Mouse (Mus musculus) limb, embryonic 12.5 days (tissue): ENCODE measurements around the gene Klhl5. TPM values are rescaled to one million over a fixed set of nuclear protein-coding genes. Genes with fewer than 3 reads are reported as not detected.

Experiments used
- ATAC-seq: fragments of 200-750 bp; cut with Nextera tagmentation; 2 replicates; pipeline ENCODE4 v1.8.0; 2017; ENCODE audit warnings: low read depth, moderate TSS enrichment; ENCODE audit not compliant: insufficient number of reproducible peaks, insufficient read depth, low FRiP score, low TSS enrichment
- H3K27ac ChIP-seq: fragments of 300-500 bp; sonication (generic); 2 replicates; pipeline ENCODE4 v1.5.1; 2016; ENCODE audit warnings: mild to moderate bottlenecking, moderate library complexity
- H3K27me3 ChIP-seq: fragments of 300-500 bp; sonication (generic); 2 replicates; pipeline ENCODE4 v1.6.1; 2016; ENCODE audit warnings: mild to moderate bottlenecking, moderate library complexity
- H3K36me3 ChIP-seq: fragments of 300-500 bp; sonication (generic); 2 replicates; pipeline ENCODE4 v1.6.1; 2016; ENCODE audit warnings: mild to moderate bottlenecking, moderate library complexity
- H3K4me1 ChIP-seq: fragments of 300-500 bp; sonication (generic); replicated peaks from 2 replicates; pipeline ENCODE4 v1.6.1; 2016
- H3K4me2 ChIP-seq: fragments of 300-500 bp; sonication (generic); 2 replicates; pipeline ENCODE4 v1.6.1; 2016; ENCODE audit warnings: mild to moderate bottlenecking, moderate library complexity
- H3K4me3 ChIP-seq: fragments of 300-500 bp; sonication (generic); replicated peaks from 2 replicates; pipeline ENCODE4 v1.5.1; 2016; ENCODE audit warnings: mild to moderate bottlenecking
- H3K9ac ChIP-seq: fragments of 300-500 bp; sonication (generic); replicated peaks from 2 replicates; pipeline ENCODE4 v1.6.1; 2016; ENCODE audit warnings: mild to moderate bottlenecking, moderate library complexity
- H3K9me3 ChIP-seq: fragments of 300-500 bp; sonication (generic); 2 replicates; pipeline ENCODE4 v1.6.1; 2016; ENCODE audit warnings: mild to moderate bottlenecking, moderate library complexity
- WGBS: fragments of 180-500 bp; shearing (Covaris S2); methylation state at CpG from one replicate; pipeline ENCODE4 v1.1.7; 2016; 5-methylcytosine and 5-hydroxymethylcytosine counted together
- polyA plus RNA-seq: library from polyadenylated mRNA; unstranded; fragments of >200 nt; fragmentation: Nextera tagmentation; extraction: Ambion mirVana; gene quantifications from 2 replicates; pipeline ENCODE4 v1.2.1, GENCODE M21; 2016

The Klhl5 gene
- polyA plus RNA-seq, 1 experiment from 2014 or later: 24.8 TPM

DNA sequence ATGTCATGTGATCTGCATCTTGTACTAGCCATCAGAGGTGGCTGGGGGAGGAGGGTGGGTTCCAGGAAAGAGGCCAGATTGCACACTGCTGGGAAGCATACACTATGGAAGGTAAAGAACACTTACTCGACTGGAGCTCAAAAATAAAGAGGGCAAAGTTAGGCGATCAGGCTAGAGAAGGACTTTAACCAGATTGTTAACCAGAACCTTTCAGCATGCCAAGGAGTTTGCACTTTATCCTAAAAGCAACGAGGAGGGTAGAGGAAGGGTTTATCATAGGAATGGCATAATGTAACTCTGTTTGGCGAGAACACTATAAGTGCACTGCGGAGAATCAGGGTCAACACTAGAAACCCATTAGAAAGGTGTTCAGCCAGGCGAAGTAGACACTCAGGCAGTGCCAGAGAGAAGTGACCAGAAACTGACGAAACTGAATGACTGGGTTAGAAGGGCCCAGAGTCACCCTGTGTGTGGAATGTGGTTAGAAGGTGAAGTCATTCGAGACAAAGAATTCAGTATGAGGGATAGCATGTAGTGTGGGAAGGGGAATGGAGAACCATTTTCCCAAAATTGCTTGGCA lies 43.1 kb downstream of the Klhl5 start:
- no peaks in the 10 kb centered on the region for H3K9me3 ChIP-seq
- no peak overlapping the region for H3K9ac ChIP-seq
- H3K4me3 ChIP-seq: no peak overlapping the region
- peaks cover 4% of the 10 kb centered on the region for H3K4me1 ChIP-seq
- peaks cover 23% of the 10 kb centered on the region for H3K36me3 ChIP-seq
- ATAC-seq: no peak
- no peaks in the 10 kb centered on the region for H3K27me3 ChIP-seq
- no peak overlapping the region for H3K4me2 ChIP-seq
- WGBS: 86% methylated on average over 8 of the region's 8 CpGs
- no peak overlapping the region for H3K27ac ChIP-seq

DNA sequence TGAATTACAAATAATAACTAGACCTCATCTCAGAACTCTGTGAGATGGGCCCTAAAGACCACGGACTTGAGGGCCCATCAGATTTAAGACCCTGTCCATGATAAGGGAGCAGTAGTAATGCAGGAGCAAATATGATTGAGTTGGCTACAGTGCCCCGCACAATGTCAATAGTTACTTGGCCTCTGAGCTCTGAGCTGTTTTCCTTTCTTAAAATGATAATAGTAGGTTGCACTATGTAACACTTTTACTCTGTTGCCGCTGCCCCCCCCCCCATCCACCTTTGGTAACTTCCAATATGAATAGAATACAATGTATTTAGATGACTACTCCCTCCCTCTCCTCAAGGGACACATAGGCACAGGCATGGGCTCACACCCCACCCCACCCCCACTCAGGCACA lies 43.9 kb downstream of the Klhl5 start:
- Histone ChIP-seq H3K9me3 (no peaks in the 10 kb centered on the region), H3K4me3 (no peak overlapping the region), H3K4me2 (no peak overlapping the region), H3K9ac (no peak overlapping the region), H3K36me3 (peaks cover 26% of the 10 kb centered on the region), H3K27me3 (no peaks in the 10 kb centered on the region), H3K27ac (no peak overlapping the region), H3K4me1 (peaks cover 4% of the 10 kb centered on the region)
- ATAC-seq: no peak
- WGBS: 89% methylated on average over 3 of the region's 3 CpGs

DNA sequence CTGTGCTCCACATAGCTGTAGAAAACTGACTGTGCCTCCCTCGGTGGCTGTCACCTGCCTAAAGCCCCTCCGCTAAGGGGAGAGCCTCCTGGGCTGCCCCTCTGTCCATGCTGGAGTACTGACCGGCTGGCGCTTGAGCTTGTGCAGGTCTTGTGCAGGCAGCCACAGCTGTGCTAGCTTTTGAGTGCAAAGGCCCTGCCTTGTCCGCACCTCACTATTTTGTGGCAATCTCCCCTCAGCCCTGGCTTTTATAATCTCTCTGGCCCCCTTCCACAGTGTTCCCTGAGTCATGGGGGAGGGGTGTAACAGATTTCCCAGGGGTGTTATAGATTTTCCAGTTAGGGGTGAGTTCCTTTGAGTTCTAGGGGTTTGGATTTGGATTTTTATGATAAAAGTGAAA lies 44.4 kb downstream of the Klhl5 start:
- 75% methylated on average over 5 of the region's 5 CpGs for WGBS
- H3K27me3 ChIP-seq: no peaks in the 10 kb centered on the region

DNA sequence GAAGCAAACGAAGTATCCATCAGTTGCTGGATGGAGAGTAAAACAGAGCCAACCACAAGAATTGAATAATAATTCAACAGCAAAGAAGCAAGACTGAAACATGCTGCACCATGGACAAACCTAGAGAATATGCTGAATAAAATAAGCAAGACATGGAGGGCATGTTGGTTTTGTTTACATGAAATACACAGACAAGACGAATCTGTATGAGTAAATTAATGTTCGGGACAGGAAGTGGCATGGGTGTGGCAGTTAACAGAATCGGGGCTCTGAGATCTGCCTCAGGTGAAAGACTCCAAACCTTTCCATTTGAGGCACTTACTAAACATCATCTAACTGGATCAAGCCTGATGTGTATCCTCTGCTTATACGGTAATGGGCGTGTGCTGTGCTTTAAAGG lies 46.9 kb downstream of the Klhl5 start:
- Histone ChIP-seq H3K36me3 (peaks cover 25% of the 10 kb centered on the region), H3K9me3 (no peaks in the 10 kb centered on the region), H3K27ac (no peak overlapping the region), H3K9ac (no peak overlapping the region), H3K4me3 (no peak overlapping the region), H3K27me3 (no peaks in the 10 kb centered on the region), H3K4me1 (peaks cover 4% of the 10 kb centered on the region), H3K4me2 (no peak overlapping the region)
- WGBS: 89% methylated on average over 6 of the region's 6 CpGs
- no peak for ATAC-seq

More for the DNA sequence above, 44.4 kb downstream of the Klhl5 start:
- Histone ChIP-seq H3K27ac (no peak overlapping the region), H3K9ac (no peak overlapping the region), H3K4me3 (no peak overlapping the region), H3K4me2 (no peak overlapping the region), H3K9me3 (no peaks in the 10 kb centered on the region), H3K36me3 (peaks cover 30% of the 10 kb centered on the region), H3K4me1 (peaks cover 4% of the 10 kb centered on the region)
- no peak for ATAC-seq

DNA sequence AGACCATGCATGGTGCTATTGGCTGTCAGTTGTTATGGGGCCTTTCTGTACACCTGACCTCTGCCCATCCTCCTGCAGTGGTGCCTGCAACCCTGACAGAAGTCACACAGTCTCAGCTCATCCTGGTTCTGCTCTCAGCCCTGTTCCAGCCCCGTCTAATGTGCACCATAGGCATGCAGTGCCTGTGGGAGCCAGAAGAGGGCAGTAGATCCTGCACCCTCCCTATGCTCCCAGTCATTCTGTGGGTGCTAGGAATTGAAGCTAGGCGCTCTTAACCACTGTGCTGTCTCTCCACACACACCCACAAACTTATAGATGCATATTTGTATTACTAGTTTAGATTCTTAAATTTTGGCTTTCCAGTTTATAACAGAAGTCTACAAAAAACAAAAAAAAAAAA lies 49.5 kb downstream of the Klhl5 start:
- Histone ChIP-seq H3K9ac (no peak overlapping the region), H3K36me3 (peaks cover 25% of the 10 kb centered on the region; the same call in 1 of the 2 replicates), H3K4me1 (peaks cover under 1% of the 10 kb centered on the region), H3K9me3 (no peaks in the 10 kb centered on the region), H3K27me3 (no peaks in the 10 kb centered on the region), H3K4me2 (no peak overlapping the region), H3K27ac (no peak overlapping the region), H3K4me3 (no peak overlapping the region)
- ATAC-seq: no peak
- 74% methylated on average over 2 of the region's 2 CpGs for WGBS

DNA sequence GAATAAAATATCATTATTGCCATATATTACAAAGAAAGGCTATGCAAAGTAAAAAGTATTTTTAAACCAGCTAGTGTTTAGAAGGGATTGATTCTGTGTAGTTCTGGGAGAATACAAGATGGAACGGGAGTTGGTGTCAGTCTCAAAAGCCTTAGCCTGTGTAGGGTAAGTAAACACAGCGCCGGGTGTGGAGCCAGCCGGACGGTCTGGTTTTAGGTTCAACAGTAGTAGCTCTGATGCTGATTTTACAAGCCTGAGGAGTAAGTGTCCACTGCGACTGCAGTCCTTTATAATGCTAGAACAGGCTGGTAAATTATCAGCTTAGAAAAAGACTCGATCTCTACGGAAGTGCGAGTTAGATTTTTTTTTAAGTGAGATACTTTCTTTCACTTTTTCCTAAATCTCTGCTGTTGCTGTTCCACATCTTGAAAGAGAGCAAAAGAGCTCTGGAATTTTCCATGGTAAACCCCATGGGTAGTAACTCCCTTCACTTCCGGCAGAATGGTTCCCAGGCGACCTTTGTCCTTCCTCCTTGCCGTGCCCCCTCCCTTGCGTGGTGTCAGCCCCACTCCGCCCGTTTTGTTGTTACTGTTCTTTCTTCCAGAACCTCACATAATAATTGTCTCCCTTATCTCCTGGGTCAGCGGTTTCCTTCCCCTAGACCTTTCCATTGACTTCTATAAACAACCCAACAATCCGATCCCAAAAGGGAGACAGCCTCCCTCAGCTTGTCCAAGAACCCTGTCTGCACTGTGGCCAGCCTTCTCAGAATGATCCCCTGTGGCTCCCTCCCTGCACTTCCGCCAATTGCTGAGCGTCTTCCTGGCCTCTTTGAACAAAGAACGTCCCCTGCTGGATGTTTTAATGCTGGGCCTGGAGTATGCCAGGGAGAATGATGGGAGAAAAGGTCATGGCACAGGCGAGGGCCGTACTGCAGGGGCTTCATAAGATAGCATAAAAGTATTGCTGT lies 50.4 kb downstream of the Klhl5 start:
- H3K4me1 ChIP-seq: peaks cover 2% of the 10 kb centered on the region; the same call in 1 of the 2 replicates
- H3K36me3 ChIP-seq: peaks cover 27% of the 10 kb centered on the region; the same call in 1 of the 2 replicates
- H3K4me2 ChIP-seq: no peak overlapping the region
- ATAC-seq: no peak
- 77% methylated on average over 22 of the region's 22 CpGs for WGBS
- no peak overlapping the region for H3K27ac ChIP-seq
- H3K27me3 ChIP-seq: no peaks in the 10 kb centered on the region
- no peaks in the 10 kb centered on the region for H3K9me3 ChIP-seq
- no peak overlapping the region for H3K9ac ChIP-seq
- no peak overlapping the region for H3K4me3 ChIP-seq

DNA sequence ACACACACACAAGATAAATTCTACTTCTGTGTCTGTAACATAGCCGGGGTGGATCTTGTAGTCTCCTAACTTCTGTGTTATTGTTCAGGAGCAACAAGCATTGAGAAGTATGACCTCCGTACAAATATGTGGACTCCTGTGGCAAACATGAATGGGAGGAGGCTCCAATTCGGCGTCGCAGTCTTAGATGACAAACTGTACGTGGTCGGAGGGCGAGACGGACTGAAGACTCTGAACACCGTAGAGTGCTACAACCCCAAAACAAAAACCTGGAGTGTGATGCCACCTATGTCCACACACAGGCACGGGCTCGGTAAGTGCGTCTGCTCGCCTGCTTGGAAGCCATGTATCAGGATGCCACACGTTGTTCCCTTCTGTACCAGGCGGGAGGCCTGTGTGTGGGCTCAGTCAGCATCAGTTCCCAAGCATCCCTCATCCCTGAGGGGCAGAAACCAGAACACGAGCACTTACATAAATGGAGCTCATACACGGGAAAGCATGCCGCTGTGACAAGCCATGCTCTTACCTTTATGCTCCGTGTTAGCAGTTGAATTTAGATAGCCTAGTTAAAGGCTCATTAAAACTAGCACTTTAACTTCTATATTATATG lies 51.5 kb downstream of the Klhl5 start:
- no peak for ATAC-seq
- Histone ChIP-seq H3K4me2 (no peak overlapping the region), H3K4me1 (peaks cover 13% of the 10 kb centered on the region; the same call in 1 of the 2 replicates), H3K27ac (no peak overlapping the region), H3K27me3 (no peaks in the 10 kb centered on the region), H3K9ac (no peak overlapping the region), H3K4me3 (no peak overlapping the region), H3K36me3 (peaks cover 31% of the 10 kb centered on the region; the same call in 1 of the 2 replicates), H3K9me3 (no peaks in the 10 kb centered on the region)
- WGBS: 87% methylated on average over 20 of the region's 20 CpGs

DNA sequence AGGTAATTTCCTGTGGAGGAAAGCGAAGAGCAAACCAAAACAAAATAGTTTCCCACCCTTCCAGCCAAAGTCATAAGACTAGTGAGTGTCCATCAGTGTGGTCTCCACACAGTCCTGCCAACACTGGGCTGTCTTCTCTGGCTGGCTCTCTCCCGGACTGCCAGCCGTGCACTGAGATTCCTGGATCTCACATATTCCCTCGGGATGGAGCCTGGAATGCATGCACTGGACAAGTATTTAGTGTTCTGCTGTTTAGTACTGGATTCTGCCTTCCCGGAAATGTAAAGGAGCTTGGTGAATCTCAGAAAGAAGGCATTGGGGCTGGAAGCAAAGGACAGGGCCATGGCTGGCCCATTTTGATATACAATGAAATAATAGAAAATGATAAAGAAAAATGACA lies 55.7 kb downstream of the Klhl5 start:
- Histone ChIP-seq H3K4me3 (no peak overlapping the region), H3K9me3 (no peaks in the 10 kb centered on the region), H3K36me3 (peaks cover 41% of the 10 kb centered on the region), H3K27ac (no peak overlapping the region), H3K4me2 (no peak overlapping the region), H3K4me1 (peaks cover 13% of the 10 kb centered on the region; the same call in 1 of the 2 replicates), H3K27me3 (no peaks in the 10 kb centered on the region), H3K9ac (no peak overlapping the region)
- 70% methylated on average over 5 of the region's 5 CpGs for WGBS
- no peak for ATAC-seq

DNA sequence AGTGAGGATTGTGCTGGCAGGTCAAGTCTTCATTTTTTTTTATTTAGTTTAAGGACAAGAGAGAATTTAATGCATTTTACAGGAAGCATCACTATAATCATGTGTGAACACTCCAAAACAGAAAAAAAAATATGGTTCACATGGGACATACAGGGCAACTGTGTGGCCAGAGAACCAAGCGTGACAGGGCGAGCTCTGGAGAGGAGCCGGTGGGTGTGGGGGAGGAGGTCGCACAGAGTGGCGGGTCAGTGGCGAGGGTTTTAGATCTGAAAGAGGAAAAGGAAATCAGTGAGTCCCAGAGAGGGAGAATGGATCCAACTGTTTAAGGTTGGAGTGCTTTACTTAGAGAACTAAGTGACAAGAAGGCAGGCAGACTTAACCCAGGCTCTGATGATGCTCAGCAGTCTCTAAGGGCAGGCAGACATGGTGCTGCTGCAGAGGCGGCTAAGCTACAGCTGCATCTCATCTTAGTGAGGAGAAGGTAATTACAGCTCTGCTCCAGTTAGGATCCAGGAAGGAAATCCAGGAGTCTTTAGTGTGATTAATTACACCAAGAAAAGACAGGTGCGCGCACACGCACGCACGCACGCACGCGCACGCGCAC lies 56.3 kb downstream of the Klhl5 start:
- no peak overlapping the region for H3K4me2 ChIP-seq
- no peak for ATAC-seq
- H3K9me3 ChIP-seq: no peaks in the 10 kb centered on the region
- H3K27ac ChIP-seq: no peak overlapping the region
- no peak overlapping the region for H3K9ac ChIP-seq
- peaks cover 41% of the 10 kb centered on the region for H3K36me3 ChIP-seq
- H3K4me3 ChIP-seq: no peak overlapping the region
- WGBS: 80% methylated on average over 17 of the region's 17 CpGs
- peaks cover 17% of the 10 kb centered on the region for H3K4me1 ChIP-seq
- no peaks in the 10 kb centered on the region for H3K27me3 ChIP-seq

DNA sequence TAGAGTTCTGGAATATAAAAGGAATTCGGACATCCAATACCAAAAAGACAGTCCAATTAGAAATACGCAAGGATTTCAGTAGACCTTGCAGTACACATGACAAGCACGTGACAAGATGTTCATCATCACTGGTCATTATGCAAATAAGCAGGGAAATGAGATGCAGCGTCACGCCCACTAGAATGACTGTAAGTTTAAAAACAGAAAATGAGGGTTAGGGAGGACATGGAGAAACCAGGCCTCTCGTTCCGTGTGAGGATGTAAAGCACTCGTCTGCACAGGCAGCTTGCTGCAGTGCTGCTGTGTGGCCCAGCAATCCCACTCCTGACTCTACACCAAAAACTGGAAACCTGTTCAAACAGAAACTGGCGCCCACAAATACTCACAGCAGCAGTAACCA lies 62.9 kb downstream of the Klhl5 start:
- H3K36me3 ChIP-seq: peaks cover 12% of the 10 kb centered on the region
- peaks cover 25% of the 10 kb centered on the region for H3K4me1 ChIP-seq
- no peaks in the 10 kb centered on the region for H3K9me3 ChIP-seq
- H3K27me3 ChIP-seq: no peaks in the 10 kb centered on the region
- H3K4me3 ChIP-seq: no peak overlapping the region
- no peak overlapping the region for H3K27ac ChIP-seq
- H3K9ac ChIP-seq: no peak overlapping the region
- WGBS: 90% methylated on average over 9 of the region's 9 CpGs
- no peak overlapping the region for H3K4me2 ChIP-seq
- no peak for ATAC-seq
